Mouse (Mus musculus): ENCODE results near the gene Rbm34. TPM values are rescaled to one million over a fixed set of nuclear protein-coding genes. Genes with fewer than 3 reads are reported as not detected.
"Not testable (repeated sequence)": the region's sequence is repeated elsewhere in the genome, so short reads cannot be mapped to it uniquely, and the experiment has no call there.

Rbm34 gene
- polyA plus RNA-seq, 1 experiment: 55.0 TPM

DNA sequence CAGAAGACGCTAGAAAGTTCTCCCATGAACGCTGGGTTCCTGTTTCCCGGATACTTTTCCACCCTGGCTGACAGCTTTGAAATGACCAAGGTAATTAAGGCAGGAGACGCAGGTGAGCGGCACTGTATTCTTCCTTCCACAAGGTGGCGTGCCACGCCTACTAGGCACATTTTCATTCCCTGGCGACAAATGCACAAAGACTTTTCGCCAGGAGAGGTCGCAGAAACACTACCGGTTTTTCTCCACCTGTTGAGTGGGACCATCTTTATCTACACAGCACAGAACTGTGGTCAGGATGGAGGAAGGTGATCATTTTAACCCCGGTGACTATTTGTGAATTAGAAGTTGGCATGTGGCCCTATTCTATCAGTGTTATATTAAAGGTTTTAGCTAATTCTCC lies 15.6 kb upstream of the Rbm34 start:
- no peak overlapping the region for H3K9ac ChIP-seq (ENCODE audit: low read depth, poor library complexity, severe bottlenecking)
- no peaks in the 10 kb centered on the region for H3K4me1 ChIP-seq (ENCODE audit: control insufficient read depth, insufficient read depth, low read length)
- no peaks in the 10 kb centered on the region for H3K27me3 ChIP-seq (ENCODE audit: control insufficient read depth, insufficient read depth, low read length, poor library complexity, severe bottlenecking)
- no peaks in the 10 kb centered on the region for H3K36me3 ChIP-seq (ENCODE audit: control insufficient read depth, insufficient read depth, low read length, poor library complexity, severe bottlenecking)
- H3K27ac ChIP-seq (ENCODE audit: insufficient read depth, low read length): no peak overlapping the region
- H3K4me3 ChIP-seq (ENCODE audit: low read depth, low read length): no peak overlapping the region
- no peaks in the 10 kb centered on the region for H3K9me3 ChIP-seq (replicated peaks; ENCODE audit: control insufficient read depth, insufficient read depth, low read length, poor library complexity, severe bottlenecking)
- TF ChIP-seq EP300 (IDR thresholded peaks at IDR 0.05; ENCODE audit: insufficient read depth, low read depth, low read length) (peak; percentile 58; the same call in 1 of the 2 replicates), POLR2A (IDR thresholded peaks at IDR 0.05; ENCODE audit: insufficient read depth, low read length) (no peak), CTCF (IDR thresholded peaks at IDR 0.05; ENCODE audit: low read depth, low read length) (peak; percentile 100)

DNA sequence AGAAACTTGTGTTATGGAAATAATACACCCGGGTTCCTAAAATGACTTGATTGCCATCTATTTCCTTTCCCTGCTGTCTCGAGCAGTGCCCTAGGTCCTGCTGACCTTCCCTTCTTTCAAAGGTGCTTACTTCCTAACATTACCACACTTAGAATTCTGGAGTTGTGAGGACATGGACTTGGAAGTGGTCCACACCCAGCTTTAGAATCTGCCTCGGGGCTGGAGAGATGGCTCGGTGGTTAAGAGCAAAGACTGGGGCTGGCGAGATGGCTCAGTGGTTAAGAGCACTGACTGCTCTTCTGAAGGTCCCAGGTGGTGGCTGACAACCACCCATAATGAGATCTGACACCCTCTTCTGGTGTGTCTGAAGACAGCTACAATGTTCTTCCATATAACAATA lies 9.2 kb upstream of the Rbm34 start:
- TF ChIP-seq POLR2A (IDR thresholded peaks at IDR 0.05; ENCODE audit: insufficient read depth, low read length) (no peak), EP300 (IDR thresholded peaks at IDR 0.05; ENCODE audit: insufficient read depth, low read depth, low read length) (no peak), CTCF (IDR thresholded peaks at IDR 0.05; ENCODE audit: low read depth, low read length) (no peak)
- H3K27me3 ChIP-seq (ENCODE audit: control insufficient read depth, insufficient read depth, low read length, poor library complexity, severe bottlenecking): no peaks in the 10 kb centered on the region
- no peak overlapping the region for H3K4me3 ChIP-seq (ENCODE audit: low read depth, low read length)
- H3K27ac ChIP-seq (ENCODE audit: insufficient read depth, low read length): no peak overlapping the region
- no peaks in the 10 kb centered on the region for H3K36me3 ChIP-seq (ENCODE audit: control insufficient read depth, insufficient read depth, low read length, poor library complexity, severe bottlenecking)
- no peaks in the 10 kb centered on the region for H3K9me3 ChIP-seq (replicated peaks; ENCODE audit: control insufficient read depth, insufficient read depth, low read length, poor library complexity, severe bottlenecking)
- no peak overlapping the region for H3K9ac ChIP-seq (ENCODE audit: low read depth, poor library complexity, severe bottlenecking)
- H3K4me1 ChIP-seq (ENCODE audit: control insufficient read depth, insufficient read depth, low read length): no peaks in the 10 kb centered on the region

DNA sequence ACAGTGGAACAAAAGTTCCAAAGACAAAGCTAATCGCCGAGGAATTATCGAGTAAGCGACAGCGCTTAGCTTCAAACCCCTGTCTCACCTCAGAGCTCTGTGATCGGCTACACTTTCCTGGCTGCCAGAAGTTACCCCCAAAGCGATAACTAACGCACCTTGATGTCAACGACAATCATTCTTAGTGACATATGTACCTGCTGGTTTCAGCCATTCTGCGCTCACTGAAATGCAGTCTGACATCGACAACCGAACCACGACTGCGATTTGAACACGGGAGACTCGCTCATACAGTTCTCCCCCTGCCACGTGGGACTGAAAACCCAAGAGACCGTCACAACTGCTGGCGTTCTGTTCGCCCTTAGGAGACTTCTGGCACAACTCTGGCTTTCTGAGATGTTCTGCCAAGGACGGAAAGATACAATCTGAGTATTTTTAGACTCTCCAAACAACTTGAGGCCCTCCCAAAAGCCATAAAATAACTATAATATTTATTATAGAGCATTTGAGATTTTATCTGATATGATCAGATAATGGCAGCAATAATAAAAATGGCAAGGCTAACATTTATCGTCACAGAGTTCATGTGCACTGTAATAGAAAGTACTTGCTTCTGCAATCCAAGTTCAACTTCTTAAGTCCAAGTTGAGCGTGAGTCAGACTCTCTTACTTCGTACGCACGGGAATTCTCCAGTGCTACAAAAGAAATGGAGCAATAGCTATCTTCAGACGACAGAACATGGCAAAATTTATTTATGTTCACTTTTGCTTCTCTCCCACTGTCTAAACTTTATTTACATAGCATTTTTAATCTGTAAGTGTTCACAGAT lies 8.4 kb upstream of the Rbm34 start:
- no peaks in the 10 kb centered on the region for H3K4me1 ChIP-seq (ENCODE audit: control insufficient read depth, insufficient read depth, low read length)
- TF ChIP-seq POLR2A (IDR thresholded peaks at IDR 0.05; ENCODE audit: insufficient read depth, low read length) (no peak), CTCF (IDR thresholded peaks at IDR 0.05; ENCODE audit: low read depth, low read length) (no peak), EP300 (IDR thresholded peaks at IDR 0.05; ENCODE audit: insufficient read depth, low read depth, low read length) (no peak)
- no peaks in the 10 kb centered on the region for H3K36me3 ChIP-seq (ENCODE audit: control insufficient read depth, insufficient read depth, low read length, poor library complexity, severe bottlenecking)
- H3K27ac ChIP-seq (ENCODE audit: insufficient read depth, low read length): no peak overlapping the region
- H3K4me3 ChIP-seq (ENCODE audit: low read depth, low read length): peak overlapping the region; percentile 36
- no peak overlapping the region for H3K9ac ChIP-seq (ENCODE audit: low read depth, poor library complexity, severe bottlenecking)
- no peaks in the 10 kb centered on the region for H3K9me3 ChIP-seq (replicated peaks; ENCODE audit: control insufficient read depth, insufficient read depth, low read length, poor library complexity, severe bottlenecking)
- H3K27me3 ChIP-seq (ENCODE audit: control insufficient read depth, insufficient read depth, low read length, poor library complexity, severe bottlenecking): no peaks in the 10 kb centered on the region

DNA sequence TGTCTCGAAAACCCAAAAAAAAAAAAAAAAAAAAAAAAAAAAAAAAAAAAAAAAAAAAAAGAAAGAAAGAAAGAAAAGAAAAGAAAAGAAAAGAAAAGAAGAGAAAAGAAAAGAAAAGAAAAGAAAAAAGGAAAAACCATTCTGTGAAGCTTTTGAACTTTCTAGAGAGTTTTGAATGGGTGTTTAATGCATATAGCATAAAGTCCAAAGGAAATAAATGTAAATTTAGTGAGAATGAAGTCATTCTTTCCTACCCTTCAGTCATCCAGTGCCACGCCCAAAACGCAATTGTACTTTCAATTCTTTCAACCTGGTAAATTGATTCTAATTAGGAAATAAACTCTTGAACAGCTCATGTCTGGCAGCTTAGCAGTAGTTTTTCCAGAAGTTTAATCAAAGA lies 7.7 kb upstream of the Rbm34 start:
- H3K9me3 ChIP-seq (replicated peaks; ENCODE audit: control insufficient read depth, insufficient read depth, low read length, poor library complexity, severe bottlenecking); H3K27me3 ChIP-seq (ENCODE audit: control insufficient read depth, insufficient read depth, low read length, poor library complexity, severe bottlenecking); H3K9ac ChIP-seq (ENCODE audit: low read depth, poor library complexity, severe bottlenecking); H3K27ac ChIP-seq (ENCODE audit: insufficient read depth, low read length); H3K4me3 ChIP-seq (ENCODE audit: low read depth, low read length); H3K36me3 ChIP-seq (ENCODE audit: control insufficient read depth, insufficient read depth, low read length, poor library complexity, severe bottlenecking); H3K4me1 ChIP-seq (ENCODE audit: control insufficient read depth, insufficient read depth, low read length): not testable (repeated sequence)

DNA sequence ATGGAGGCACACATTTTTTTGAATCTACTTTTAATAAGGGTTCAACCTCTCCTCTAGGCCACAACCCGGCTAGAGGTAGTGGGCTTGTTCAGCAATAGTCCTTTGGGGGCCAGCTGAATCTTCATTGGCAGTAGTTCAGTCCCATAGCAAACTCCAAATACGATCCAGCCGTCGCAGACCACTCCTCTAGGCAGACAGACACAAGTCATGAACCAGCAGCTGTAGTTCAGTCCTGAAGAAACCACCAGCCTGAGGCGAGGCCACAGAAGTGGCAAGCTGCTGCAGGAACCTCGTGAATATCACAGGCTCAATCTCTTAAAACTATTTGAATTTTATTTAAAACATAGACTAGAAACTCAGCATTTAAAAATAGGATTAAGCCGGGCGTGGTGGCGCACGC lies 7.2 kb upstream of the Rbm34 start:
- H3K27me3 ChIP-seq (ENCODE audit: control insufficient read depth, insufficient read depth, low read length, poor library complexity, severe bottlenecking): no peaks in the 10 kb centered on the region
- H3K27ac ChIP-seq (ENCODE audit: insufficient read depth, low read length): no peak overlapping the region
- H3K9me3 ChIP-seq (replicated peaks; ENCODE audit: control insufficient read depth, insufficient read depth, low read length, poor library complexity, severe bottlenecking): no peaks in the 10 kb centered on the region
- H3K4me1 ChIP-seq (ENCODE audit: control insufficient read depth, insufficient read depth, low read length): no peaks in the 10 kb centered on the region
- no peak overlapping the region for H3K4me3 ChIP-seq (ENCODE audit: low read depth, low read length)
- no peaks in the 10 kb centered on the region for H3K36me3 ChIP-seq (ENCODE audit: control insufficient read depth, insufficient read depth, low read length, poor library complexity, severe bottlenecking)
- TF ChIP-seq CTCF (IDR thresholded peaks at IDR 0.05; ENCODE audit: low read depth, low read length): no peak
- TF ChIP-seq POLR2A (IDR thresholded peaks at IDR 0.05; ENCODE audit: insufficient read depth, low read length): no peak
- TF ChIP-seq EP300 (IDR thresholded peaks at IDR 0.05; ENCODE audit: insufficient read depth, low read depth, low read length): no peak
- no peak overlapping the region for H3K9ac ChIP-seq (ENCODE audit: low read depth, poor library complexity, severe bottlenecking)

DNA sequence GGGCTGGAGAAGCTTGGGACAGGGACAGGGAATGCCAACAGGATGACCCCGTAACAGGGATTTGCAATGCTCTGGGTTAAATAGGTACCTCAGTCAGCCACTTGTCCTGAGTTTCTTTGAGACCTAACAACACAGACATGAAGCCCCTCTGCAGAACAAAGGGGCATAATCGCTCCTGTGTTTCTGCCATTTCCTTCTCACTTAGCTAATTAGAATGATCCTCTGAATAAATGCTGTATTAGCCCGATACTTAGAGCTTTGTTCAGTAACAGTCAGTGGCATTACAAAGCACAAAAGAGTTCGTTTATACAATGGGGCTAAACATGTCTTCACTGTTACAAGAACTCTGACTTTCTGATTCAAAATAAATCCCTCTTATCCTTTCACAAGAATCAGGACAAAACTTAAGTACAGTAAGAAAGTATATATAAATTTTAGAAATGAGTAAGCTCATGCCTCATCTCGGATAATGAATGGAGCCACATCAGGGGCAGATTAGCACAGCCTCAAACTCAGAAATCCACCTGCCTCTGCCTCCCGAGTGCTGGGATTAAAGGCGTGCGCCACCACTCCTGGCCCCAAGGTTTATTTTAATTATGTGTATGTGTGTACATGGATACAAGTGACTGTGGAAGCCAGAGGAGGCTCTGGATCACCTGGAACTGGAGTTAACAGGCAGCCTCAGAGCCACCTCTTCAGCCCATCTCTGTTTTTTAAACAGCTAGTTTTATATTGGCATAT lies 5.9 kb upstream of the Rbm34 start:
- TF ChIP-seq CTCF (IDR thresholded peaks at IDR 0.05; ENCODE audit: low read depth, low read length) (no peak), POLR2A (IDR thresholded peaks at IDR 0.05; ENCODE audit: insufficient read depth, low read length) (no peak), EP300 (IDR thresholded peaks at IDR 0.05; ENCODE audit: insufficient read depth, low read depth, low read length) (no peak)
- H3K9me3 ChIP-seq (replicated peaks; ENCODE audit: control insufficient read depth, insufficient read depth, low read length, poor library complexity, severe bottlenecking): no peaks in the 10 kb centered on the region
- H3K4me1 ChIP-seq (ENCODE audit: control insufficient read depth, insufficient read depth, low read length): peaks cover under 1% of the 10 kb centered on the region
- no peaks in the 10 kb centered on the region for H3K36me3 ChIP-seq (ENCODE audit: control insufficient read depth, insufficient read depth, low read length, poor library complexity, severe bottlenecking)
- H3K4me3 ChIP-seq (ENCODE audit: low read depth, low read length): no peak overlapping the region
- H3K27me3 ChIP-seq (ENCODE audit: control insufficient read depth, insufficient read depth, low read length, poor library complexity, severe bottlenecking): no peaks in the 10 kb centered on the region
- no peak overlapping the region for H3K9ac ChIP-seq (ENCODE audit: low read depth, poor library complexity, severe bottlenecking)
- no peak overlapping the region for H3K27ac ChIP-seq (ENCODE audit: insufficient read depth, low read length)

Data from ES-Bruce4 (cell line).